Mouse (Mus musculus) gastrocnemius, postnatal 14 days (tissue): ENCODE data around the gene Syn1. TPM values are rescaled to one million over a fixed set of nuclear protein-coding genes. Genes with fewer than 3 reads are reported as not detected.

ENCODE experiments used
- DNase-seq: peaks from one replicate; pipeline ENCODE4 v3.0.0; 2021; ENCODE audit warnings: mixed read lengths
- intact Hi-C: fragments of 180-260 bp; cut with DNase I; formaldehyde crosslinking; loops from one replicate; pipeline ENCODE4 v1.15.1; 2025; ENCODE audit warnings: low total_unique reads
- long read RNA-seq, 2 experiments: library from polyadenylated mRNA; stranded (forward); transcript quantifications; one replicate each; pipeline ENCODE4 v2.0.0; 2021
- total RNA-seq, 2 experiments: library from RNA; stranded (reverse); gene quantifications; 2 replicates each; pipeline ENCODE4 v1.2.3; 2021

The Syn1 gene
- total RNA-seq, result under 1 TPM; 0.20 to 0.29 TPM
- long read RNA-seq, experiment 1, result 0 reads
- long read RNA-seq, experiment 2, result 0 reads

- intact Hi-C loops, result no loop called here
- DNase-seq, result peak; percentile 75
These were observed at the start of gene Syn1 for GRCm38 (mm10) chrX:20920844-20921364. Gene Syn1, minus strand, starts transcription at chrX:20921004.

GRCm38 (mm10) chrX:20961477-20962378, 40.9 kb upstream of the Syn1 start, which contains the start of gene Uxt:
Gene Uxt, minus strand, starts transcription at chrX:20962017.
- intact Hi-C loops, result no loop called here
- peak; percentile 84 for DNase-seq

- intact Hi-C loops, result no loop called here
- DNase-seq, result peak; percentile 80
These were observed 29.5 kb upstream of the Syn1 start, which contains the start of gene Elk1 for GRCm38 (mm10) chrX:20950191-20950880. Gene Elk1, minus strand, starts transcription at chrX:20950608.

- peak; percentile 42 for DNase-seq
- intact Hi-C loops, result no loop called here
These were observed 25.3 kb upstream of the Syn1 start for GRCm38 (mm10) chrX:20946055-20946454.

GRCm38 (mm10) chrX:20931963-20932362, 11.2 kb upstream of the Syn1 start:
- intact Hi-C loops, result no loop called here
- no peak for DNase-seq

GRCm38 (mm10) chrX:20931364-20931763, 10.6 kb upstream of the Syn1 start, which contains the start of gene Cfp:
Gene Cfp, minus strand, starts transcription at chrX:20931555.
- DNase-seq, result no peak
- intact Hi-C loops, result no loop called here

- no peak for DNase-seq
- intact Hi-C loops, result no loop called here
These were observed 9.1 kb upstream of the Syn1 start for GRCm38 (mm10) chrX:20929859-20930258.

- DNase-seq, result no peak
- intact Hi-C loops, result no loop called here
These were observed 4.2 kb upstream of the Syn1 start for GRCm38 (mm10) chrX:20924976-20925375.

- DNase-seq, result no peak
- intact Hi-C loops, result no loop called here
These were observed 2.7 kb upstream of the Syn1 start for GRCm38 (mm10) chrX:20923506-20923905.

GRCm38 (mm10) chrX:20921366-20921765, 562 bp upstream of the Syn1 start:
- DNase-seq, result no peak
- intact Hi-C loops, result no loop called here

GRCm38 (mm10) chrX:20920249-20920843, 458 bp downstream of the Syn1 start:
- intact Hi-C loops, result no loop called here
- no peak for DNase-seq

GRCm38 (mm10) chrX:20915075-20915474, 5.7 kb downstream of the Syn1 start:
- no peak for DNase-seq
- intact Hi-C loops, result no loop called here

- intact Hi-C loops, result no loop called here
These were observed 7.1 kb downstream of the Syn1 start for GRCm38 (mm10) chrX:20913726-20914125.

GRCm38 (mm10) chrX:20910074-20910473, 10.7 kb downstream of the Syn1 start:
- no peak for DNase-seq
- intact Hi-C loops, result no loop called here

More at GRCm38 (mm10) chrX:20913726-20914125, 7.1 kb downstream of the Syn1 start:
- no peak for DNase-seq

- intact Hi-C loops, result no loop called here
These were observed 45.6 kb downstream of the Syn1 start for GRCm38 (mm10) chrX:20875241-20875640.

GRCm38 (mm10) chrX:20872928-20873500, 47.8 kb downstream of the Syn1 start:
- no peak for DNase-seq
- intact Hi-C loops, result no loop called here

More at GRCm38 (mm10) chrX:20875241-20875640, 45.6 kb downstream of the Syn1 start:
- DNase-seq, result no peak

GRCm38 (mm10) chrX:20869962-20870513, 50.8 kb downstream of the Syn1 start, which contains the start of gene Timp1:
Gene Timp1, plus strand, starts transcription at chrX:20870166.
- peak; percentile 50 for DNase-seq
- intact Hi-C loops, result no loop called here

- DNase-seq, result no peak
- intact Hi-C loops, result no loop called here
These were observed 51.6 kb downstream of the Syn1 start for GRCm38 (mm10) chrX:20869203-20869602.

GRCm38 (mm10) chrX:20868091-20868490, 52.7 kb downstream of the Syn1 start:
- DNase-seq, result no peak
- intact Hi-C loops, result no loop called here
